11 mouse cellular contexts compared by ENCODE assay signal in the genomic region with DNA sequence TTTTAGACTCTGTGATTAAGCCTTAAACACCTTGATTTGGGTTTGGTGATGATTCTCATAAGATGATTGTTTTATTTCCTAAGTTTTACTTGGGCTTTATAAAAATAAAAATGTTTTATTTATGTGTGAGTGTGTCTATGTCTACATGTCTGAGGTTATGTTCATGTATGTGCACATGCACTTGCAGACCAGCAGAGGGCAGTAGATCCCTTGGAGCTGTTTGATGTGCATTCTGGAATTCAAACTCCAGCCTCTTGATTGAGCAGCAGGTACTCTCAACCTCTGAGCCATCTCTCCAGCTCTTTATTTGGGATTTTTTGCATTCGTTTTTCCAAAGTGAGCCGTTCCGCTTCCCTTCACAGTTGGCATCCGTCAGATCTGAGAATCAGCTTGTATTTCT.
A peak's percentile ranks its signal among the peaks of the same experiment; 100 is the strongest.
DNase-seq lines count a peak whose midpoint lies in the region; ATAC-seq and TF ChIP-seq lines count a peak whose summit lies in the region.
"Had no signal": no experiment of that assay in that cellular context is flagged by ENCODE, and none has a peak within 500 bp of the region (broad histone marks: within the 10 kb centered on the region; RNA-seq: fewer than 3 reads in every experiment).

No protein-coding gene starts in this region.

- H3K4me1 ChIP-seq in hindbrain, postnatal 0 days (ENCODE audit: insufficient read depth, low read length), result no peaks in the 10 kb centered on the region
- no peaks in the 10 kb centered on the region for H3K4me1 ChIP-seq in hindbrain, embryonic 12.5 days
- H3K4me1 ChIP-seq in thymus, adult 2 months (replicated peaks; ENCODE audit: control insufficient read depth, insufficient read depth, low read length), result no peaks in the 10 kb centered on the region
- H3K4me1 ChIP-seq: heart, embryonic 15.5 days had no signal

- peak; percentile 60 for DNase-seq in hindbrain, postnatal 0 days (ENCODE audit: low spot score)
- peak; percentile 14 for DNase-seq in thymus, postnatal 14 days
- no peak for DNase-seq in thymus, adult 2 months
- DNase-seq in brain, adult 2 months (ENCODE audit: low read depth, low spot score), result peak; percentile 15
- DNase-seq in right cerebral cortex, postnatal 14 days, result no peak
- DNase-seq: cerebellum, postnatal 36 days; right cerebral cortex, adult 18-20 months had no signal

- H3K9ac ChIP-seq in hindbrain, postnatal 0 days (replicated peaks; ENCODE audit: low read length), result no peak overlapping the region
- no peak overlapping the region for H3K9ac ChIP-seq in hindbrain, embryonic 12.5 days
- H3K9ac ChIP-seq: forebrain, embryonic 15.5 days; heart, embryonic 15.5 days had no signal

- TF ChIP-seq CTCF in hindbrain, postnatal 0 days (IDR thresholded peaks at IDR 0.05; ENCODE audit: low read depth), result peak; percentile 73
- TF ChIP-seq CTCF in thymus, adult 2 months (IDR thresholded peaks at IDR 0.05; ENCODE audit: borderline replicate concordance, control insufficient read depth, extremely low read depth, insufficient read depth, low read length, poor library complexity), result no peak

- H3K9me3 ChIP-seq in hindbrain, postnatal 0 days (ENCODE audit: low read length), result no peaks in the 10 kb centered on the region
- H3K9me3 ChIP-seq in hindbrain, embryonic 12.5 days (replicated peaks), result no peaks in the 10 kb centered on the region
- H3K9me3 ChIP-seq: forebrain, embryonic 15.5 days; heart, embryonic 15.5 days had no signal

- WGBS in hindbrain, postnatal 0 days, result 90% methylated on average over 4 of the region's 4 CpGs
- WGBS in hindbrain, embryonic 12.5 days, result 89% methylated on average over 4 of the region's 4 CpGs
- 86% methylated on average over 4 of the region's 4 CpGs for WGBS in thymus, adult 2 months

- no peak overlapping the region for H3K27ac ChIP-seq in hindbrain, postnatal 0 days
- no peak overlapping the region for H3K27ac ChIP-seq in hindbrain, embryonic 12.5 days
- no peak overlapping the region for H3K27ac ChIP-seq in thymus, adult 2 months (ENCODE audit: control insufficient read depth, insufficient read depth, low read length)
- H3K27ac ChIP-seq: forebrain, embryonic 15.5 days; heart, embryonic 15.5 days had no signal

- TF ChIP-seq POLR2A in thymus, adult 2 months (IDR thresholded peaks at IDR 0.05; ENCODE audit: control insufficient read depth, extremely low read depth, insufficient read depth, low read length, poor library complexity), result no peak

- H3K4me3 ChIP-seq in hindbrain, postnatal 0 days (ENCODE audit: low read length), result no peak overlapping the region
- no peak overlapping the region for H3K4me3 ChIP-seq in hindbrain, embryonic 12.5 days
- H3K4me3 ChIP-seq in thymus, adult 2 months (ENCODE audit: control insufficient read depth, insufficient read depth, low read length), result no peak overlapping the region
- H3K4me3 ChIP-seq: forebrain, embryonic 15.5 days; heart, embryonic 15.5 days had no signal

- H3K36me3 ChIP-seq in hindbrain, postnatal 0 days (ENCODE audit: insufficient read depth, low read length), result no peaks in the 10 kb centered on the region
- no peaks in the 10 kb centered on the region for H3K36me3 ChIP-seq in hindbrain, embryonic 12.5 days
- no peaks in the 10 kb centered on the region for H3K36me3 ChIP-seq in thymus, adult 2 months (ENCODE audit: control insufficient read depth, insufficient read depth, low read length)
- H3K36me3 ChIP-seq: forebrain, embryonic 15.5 days; heart, embryonic 15.5 days had no signal

- no peak for ATAC-seq in hindbrain, postnatal 0 days
- no peak for ATAC-seq in hindbrain, embryonic 12.5 days (ENCODE audit: low FRiP score)
- ATAC-seq in megakaryocyte, adult 5-6 weeks (ENCODE audit: poor library complexity, severe bottlenecking), result no peak
- ATAC-seq: forebrain, embryonic 15.5 days had no signal

- no peaks in the 10 kb centered on the region for H3K27me3 ChIP-seq in hindbrain, postnatal 0 days (ENCODE audit: insufficient read depth, low read length)
- H3K27me3 ChIP-seq in hindbrain, embryonic 12.5 days, result no peaks in the 10 kb centered on the region; the same call in 1 of the 2 replicates
- no peaks in the 10 kb centered on the region for H3K27me3 ChIP-seq in thymus, adult 2 months (ENCODE audit: control insufficient read depth, insufficient read depth, low read length)
- H3K27me3 ChIP-seq: forebrain, embryonic 15.5 days; heart, embryonic 15.5 days had no signal

- H3K4me2 ChIP-seq in hindbrain, postnatal 0 days (ENCODE audit: low read depth, low read length), result no peak overlapping the region
- no peak overlapping the region for H3K4me2 ChIP-seq in hindbrain, embryonic 12.5 days (replicated peaks)
- H3K4me2 ChIP-seq: forebrain, embryonic 15.5 days; heart, embryonic 15.5 days had no signal

Comparison
In these comparisons a context has a peak if more than half of its experiments do, and no peak if none do; other contexts are left out.
1. DNase-seq: peak in hindbrain, postnatal 0 days (single experiment), thymus, postnatal 14 days (single experiment) and brain, adult 2 months (single experiment); none in thymus, adult 2 months (single experiment) and right cerebral cortex, postnatal 14 days (single experiment).